Mouse (Mus musculus) testis, postnatal 10 days (tissue): ENCODE results near the gene Camp.
A peak's percentile ranks its signal among the peaks of the same experiment; 100 is the strongest.
"Not testable (repeated sequence)": the region's sequence is repeated elsewhere in the genome, so short reads cannot be mapped to it uniquely, and the experiment has no call there.

Source experiments
- DNase-seq: peaks from one replicate; pipeline ENCODE4 v3.0.0; 2021; ENCODE audit warnings: low spot score

The Camp gene

GRCm38 (mm10) chr9:109850099-109850498, 682 bp upstream of the Camp start:
- no peak for DNase-seq

- DNase-seq = peak; percentile 46
These were observed 16.4 kb downstream of the Camp start for GRCm38 (mm10) chr9:109833088-109833412.

GRCm38 (mm10) chr9:109832391-109833087, 16.9 kb downstream of the Camp start, which contains the start of gene Nme6:
Gene Nme6 (plus strand): TSS chr9:109832749.
- peak; percentile 90 for DNase-seq

- no peak for DNase-seq
These were observed 23.2 kb downstream of the Camp start for GRCm38 (mm10) chr9:109826181-109826580.

GRCm38 (mm10) chr9:109825739-109826138, 23.7 kb downstream of the Camp start:
- DNase-seq = no peak

GRCm38 (mm10) chr9:109816341-109816740, 33.1 kb downstream of the Camp start:
- DNase-seq = no peak

- DNase-seq = no peak
These were observed 36.0 kb downstream of the Camp start for GRCm38 (mm10) chr9:109813424-109813823.

- no peak for DNase-seq
These were observed 37.4 kb downstream of the Camp start, which contains the start of gene Spink8 for GRCm38 (mm10) chr9:109811980-109812379. Gene Spink8 (plus strand): TSS chr9:109812280.

GRCm38 (mm10) chr9:109807898-109808297, 41.5 kb downstream of the Camp start:
- DNase-seq = no peak

- DNase-seq = no peak
These were observed 42.6 kb downstream of the Camp start for GRCm38 (mm10) chr9:109806695-109807293.

- no peak for DNase-seq
These were observed 43.2 kb downstream of the Camp start for GRCm38 (mm10) chr9:109806260-109806659.

GRCm38 (mm10) chr9:109805596-109805995, 43.8 kb downstream of the Camp start:
- not testable (repeated sequence) for DNase-seq

- peak; percentile 42 for DNase-seq
These were observed 51.4 kb downstream of the Camp start for GRCm38 (mm10) chr9:109798051-109798450.
